Mouse (Mus musculus) gastrocnemius, adult 2 months (tissue): ENCODE results near the gene Gxylt1. TPM values are rescaled to one million over a fixed set of nuclear protein-coding genes. Genes with fewer than 3 reads are reported as not detected.

Experiments used
- DNase-seq: peaks from one replicate; pipeline ENCODE4 v3.0.0; 2022
- H3K27ac ChIP-seq: fragments of 200-600 bp; 2 replicates; pipeline ENCODE4 v1.8.1; 2022; ENCODE audit warnings: mild to moderate bottlenecking
- H3K4me3 ChIP-seq: fragments of 200-600 bp; 2 replicates; pipeline ENCODE4 v1.8.1; 2022; ENCODE audit warnings: mild to moderate bottlenecking, moderate library complexity
- CTCF ChIP-seq: fragments of 200-600 bp; IDR thresholded peaks from 2 replicates; pipeline ENCODE4 v1.8.1; 2022; ENCODE audit warnings: antibody characterized with exemption, mild to moderate bottlenecking, moderate library complexity
- intact Hi-C: fragments of 180-260 bp; cut with DNase I; formaldehyde crosslinking; loops from one replicate; pipeline ENCODE4 v1.15.1; 2025
- total RNA-seq, 2 experiments: library from RNA; stranded (reverse); gene quantifications; 2 replicates each; pipeline ENCODE4 v1.2.3; 2021

Gxylt1 gene
- total RNA-seq, 2 experiments from 2014 or later: 5.7 to 6.9 TPM

DNA sequence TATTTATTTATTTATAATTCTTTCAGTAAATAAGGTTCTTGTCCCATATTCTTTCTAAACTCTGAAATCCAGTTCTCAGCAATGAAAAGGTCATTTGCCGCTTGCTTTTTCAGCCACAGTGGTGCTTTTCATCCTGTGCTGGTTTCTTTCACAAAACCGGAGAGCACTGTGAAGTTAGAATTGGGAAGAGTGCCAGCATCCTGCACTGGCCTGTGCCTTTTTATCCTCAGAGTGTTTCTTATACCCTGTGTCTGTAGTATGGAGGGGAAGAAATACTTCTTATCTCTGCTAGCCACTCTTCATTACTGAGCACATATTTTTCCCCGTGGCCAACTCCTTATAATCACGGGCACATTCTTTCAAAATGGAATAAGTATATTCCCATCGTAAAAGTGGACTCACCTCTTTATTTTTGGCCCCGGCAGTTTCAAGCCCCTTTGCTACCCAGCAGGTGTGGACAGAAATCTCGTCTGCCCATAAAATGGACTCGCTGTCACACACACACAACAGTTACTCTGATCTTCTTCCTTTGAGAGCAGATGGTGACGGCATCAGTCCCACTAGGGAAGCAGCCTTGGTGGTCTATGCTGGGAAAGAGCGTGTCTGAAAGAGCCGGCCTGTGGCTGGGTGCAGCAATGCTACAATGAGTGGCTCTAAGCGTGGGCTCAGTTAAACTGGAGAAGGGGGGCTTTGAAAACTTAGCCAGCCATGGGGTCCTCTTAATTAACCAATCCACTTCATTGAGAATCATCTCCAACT, 83.4 kb downstream of the Gxylt1 start:
- H3K4me3 ChIP-seq: no peak overlapping the region
- no peak overlapping the region for H3K27ac ChIP-seq
- intact Hi-C loops: no loop called here
- DNase-seq: no peak
- no peak for TF ChIP-seq CTCF

Other genes with a start within 250 kb of the Gxylt1 start
- 10 to 100 TPM; 15.3 to 20.0 TPM for gene Yaf2, start 61.8 kb upstream of the Gxylt1 start, total RNA-seq
- 100 to 1,000 TPM; 122 to 148 TPM for gene Zcrb1, start 123.2 kb upstream of the Gxylt1 start, total RNA-seq
- 10 to 100 TPM; 14.2 to 14.8 TPM for gene Pphln1, start 123.2 kb upstream of the Gxylt1 start, total RNA-seq